Mouse (Mus musculus): ENCODE measurements around the gene Rsg1.

The Rsg1 gene

DNA sequence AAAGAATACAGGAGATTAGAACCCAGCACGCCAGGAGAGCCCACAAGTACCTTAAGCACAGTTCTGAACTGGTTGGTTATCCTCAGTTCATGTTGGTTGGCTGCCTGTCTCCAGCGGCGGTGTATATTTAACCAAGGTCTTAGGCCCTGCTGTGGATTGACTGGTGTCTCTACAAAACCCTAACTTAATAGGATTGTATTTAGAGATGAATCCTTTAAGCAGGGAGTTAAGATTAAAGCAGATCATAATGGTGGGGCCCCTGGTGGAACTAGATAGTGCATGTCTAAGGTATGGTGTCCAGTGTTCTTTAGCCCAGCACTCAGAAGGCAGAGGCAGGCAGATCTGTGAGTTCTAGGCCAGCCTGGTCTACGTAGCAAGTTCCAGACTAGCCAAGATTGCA is 2.1 kb upstream of the Rsg1 start:
- in situ Hi-C loops (cut with MboI, MseI): loop anchor here (5.0 kb wide), 1 partner anchor 74 kb away; the partner anchor contains the start of gene Szrd1

DNA sequence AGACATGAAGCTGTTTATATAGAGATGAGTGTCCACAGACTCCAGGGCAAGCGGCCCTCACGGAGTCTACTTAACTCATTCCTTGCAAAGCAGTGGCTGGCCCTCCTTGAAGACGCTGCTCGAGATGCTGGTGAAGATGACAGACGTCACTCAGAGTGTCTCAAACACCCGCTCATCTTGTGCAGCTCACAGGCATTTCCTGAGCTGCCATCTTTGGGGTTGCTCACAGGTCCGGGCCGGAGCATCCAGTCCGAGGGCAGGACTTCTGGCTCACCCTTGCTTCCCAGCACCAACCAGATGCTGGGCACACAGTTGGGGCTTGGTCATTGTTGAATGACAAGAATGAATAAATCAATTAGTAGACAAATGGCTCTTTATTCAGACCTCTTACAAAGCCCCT is 864 bp upstream of the Rsg1 start:
- in situ Hi-C loops (cut with MboI, MseI): loop anchor here (5.0 kb wide), 1 partner anchor 76 kb away; the partner anchor contains the start of gene Szrd1

DNA sequence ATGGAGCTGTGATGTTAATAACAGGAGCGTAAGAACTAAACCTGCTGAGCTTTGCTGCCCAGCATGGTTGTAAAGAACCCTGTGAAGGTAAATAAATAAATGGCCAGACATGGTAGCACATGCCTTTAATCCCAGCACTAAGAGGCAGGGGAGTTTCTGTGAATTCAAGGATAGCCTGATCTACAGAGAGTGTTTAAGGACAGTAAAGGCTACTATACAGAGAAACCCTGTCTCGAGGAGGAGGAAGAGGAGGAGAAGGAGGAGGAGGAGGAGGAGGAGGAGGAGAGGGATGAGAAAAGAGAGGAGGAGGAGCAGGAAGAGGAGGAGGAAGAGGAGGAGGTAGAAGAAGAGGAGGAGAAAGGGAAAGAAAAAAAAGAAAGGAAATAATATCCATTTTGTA is 414 bp upstream of the Rsg1 start:
- in situ Hi-C loops (cut with MboI, MseI): loop anchor here (5.0 kb wide), 1 partner anchor 76 kb away; the partner anchor contains the start of gene Szrd1

- in situ Hi-C loops (cut with MboI, MseI): loop anchor here (5.0 kb wide), 1 partner anchor 77 kb away; the partner anchor contains the start of gene Szrd1
These were observed 638 bp downstream of the Rsg1 start for GRCm38 (mm10) chr4:141214337-141214851.

GRCm38 (mm10) chr4:141219583-141220213 is 5.9 kb downstream of the Rsg1 start:
- in situ Hi-C loops (cut with MboI, MseI): no loop called here

DNA sequence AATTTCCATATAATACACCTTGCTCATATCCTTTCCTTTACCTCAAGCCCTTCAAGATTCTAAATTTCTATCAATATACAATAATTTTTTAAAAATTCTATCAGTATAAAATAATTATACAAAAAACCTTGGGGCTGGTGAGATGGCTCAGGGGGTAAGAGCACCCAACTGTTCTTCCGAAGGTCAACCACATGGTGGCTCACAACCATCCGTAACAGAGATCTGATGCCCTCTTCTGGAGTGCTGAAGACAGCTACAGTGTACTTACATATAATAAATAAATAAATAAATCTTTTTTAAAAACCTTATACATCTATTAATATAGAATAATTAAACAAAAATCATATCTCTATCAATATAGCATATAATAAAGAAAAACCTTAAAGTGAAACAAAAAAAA is 8.1 kb downstream of the Rsg1 start:
- in situ Hi-C loops (cut with MboI, MseI): no loop called here

- in situ Hi-C loops (cut with MboI, MseI): no loop called here
These were observed 9.0 kb downstream of the Rsg1 start for GRCm38 (mm10) chr4:141222752-141223151.

- in situ Hi-C loops (cut with MboI, MseI): no loop called here
These were observed 14.9 kb downstream of the Rsg1 start for GRCm38 (mm10) chr4:141228687-141229086.

- in situ Hi-C loops (cut with MboI, MseI): no loop called here
These were observed 19.4 kb downstream of the Rsg1 start for GRCm38 (mm10) chr4:141233196-141233595.

- in situ Hi-C loops (cut with MboI, MseI): no loop called here
These were observed 21.9 kb downstream of the Rsg1 start for GRCm38 (mm10) chr4:141235537-141236111.

DNA sequence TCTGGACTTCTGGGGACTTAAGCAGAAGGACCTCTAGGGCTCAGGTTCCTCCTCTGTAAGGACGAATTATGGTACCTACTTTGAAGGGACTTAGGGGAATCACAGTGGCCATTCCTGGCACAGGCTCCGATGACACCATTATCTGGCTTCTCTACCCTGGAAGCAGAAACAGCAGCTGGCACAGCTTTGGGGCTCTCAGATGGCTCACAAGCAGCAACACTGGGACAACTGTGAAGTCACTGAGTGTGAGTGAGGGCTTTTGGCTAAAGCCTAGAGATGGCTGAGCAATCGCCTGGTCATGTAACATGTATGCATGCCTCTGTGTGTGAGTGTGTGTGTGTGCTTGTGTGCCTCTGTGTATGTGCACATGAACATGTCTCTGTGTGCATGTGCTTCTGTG is 23.1 kb downstream of the Rsg1 start:
- in situ Hi-C loops (cut with MboI, MseI): no loop called here

DNA sequence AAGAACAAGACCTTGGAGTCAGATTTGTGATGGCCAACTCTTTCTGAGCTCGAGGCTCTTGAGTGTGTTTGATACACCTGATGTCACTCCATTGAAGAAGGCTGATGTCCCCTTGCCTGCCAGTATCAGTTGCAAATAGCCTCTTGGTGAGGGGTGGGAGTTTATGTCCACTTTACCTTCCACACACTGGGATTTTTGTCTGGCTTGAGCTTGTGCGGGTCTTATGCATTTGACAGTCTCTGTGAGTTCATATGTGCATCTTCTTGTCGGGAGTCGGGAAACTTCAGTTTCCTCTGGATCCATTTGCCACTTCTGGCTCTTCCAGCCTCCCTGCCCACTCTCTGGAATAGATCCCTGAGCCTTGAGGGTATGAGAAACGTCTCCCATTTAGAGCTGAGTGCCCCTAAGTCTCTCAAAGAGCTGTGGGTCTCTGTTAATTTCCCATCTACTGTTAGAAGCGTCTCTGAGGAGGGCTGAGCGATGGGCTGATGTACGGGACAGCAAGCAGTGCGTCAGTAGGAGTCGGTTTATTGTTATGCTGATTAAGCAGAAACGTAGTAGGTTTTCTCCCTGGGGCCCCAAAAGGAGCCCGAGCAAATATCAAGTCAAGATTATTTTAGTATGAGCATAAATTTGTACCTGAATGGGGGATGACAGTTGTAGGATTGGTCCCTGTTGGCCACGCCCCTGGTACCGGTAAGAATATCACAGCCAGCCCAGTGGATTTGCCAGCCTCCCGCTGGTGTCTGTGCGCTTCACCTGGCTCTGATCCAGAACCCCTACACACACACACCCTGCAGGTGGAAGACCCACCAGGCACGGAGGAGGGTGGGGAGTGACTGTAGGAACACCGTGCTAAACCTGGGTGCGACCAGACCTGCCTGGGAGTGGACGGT is 25.0 kb downstream of the Rsg1 start:
- in situ Hi-C loops (cut with MboI, MseI): no loop called here

DNA sequence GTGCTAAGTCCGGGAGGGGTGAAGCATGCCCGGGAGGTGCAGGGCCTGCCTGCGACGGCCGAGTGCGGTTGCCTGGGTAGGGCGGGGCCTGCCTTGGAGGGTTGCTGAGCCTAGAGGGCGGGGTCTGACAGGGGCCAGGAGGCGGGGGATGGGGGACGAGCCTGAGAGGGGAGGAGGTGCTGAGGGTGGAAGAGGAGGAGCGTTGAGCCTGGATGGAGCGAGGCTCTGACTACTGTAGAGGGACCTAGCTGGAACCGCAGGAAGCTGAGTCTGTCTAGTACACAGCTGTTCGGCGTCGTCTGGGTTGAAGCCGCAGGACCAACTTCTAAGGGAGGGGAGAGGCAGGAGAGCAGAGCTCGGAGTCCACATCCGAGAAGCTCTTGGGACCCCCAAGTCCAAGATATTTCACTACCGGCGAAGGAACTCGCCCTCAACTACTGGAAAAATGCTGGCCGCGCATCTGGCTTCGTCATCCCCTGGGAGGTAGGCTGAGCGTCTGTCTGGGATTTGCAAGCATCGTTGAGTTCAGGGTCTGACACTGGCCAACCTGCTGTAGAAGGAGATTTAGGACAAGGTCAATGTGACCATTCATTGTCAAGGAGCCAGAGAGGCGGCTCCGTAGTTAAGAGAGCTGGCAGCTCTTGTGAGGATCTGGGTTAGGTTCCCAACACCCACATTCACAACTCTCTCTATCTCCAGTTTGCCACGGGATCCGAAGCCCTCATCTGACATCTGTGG is 25.8 kb downstream of the Rsg1 start, which contains the start of gene Arhgef19:
Arhgef19 (plus strand) TSS at position 112 of the 738 bp plus-strand sequence.
- in situ Hi-C loops (cut with MboI, MseI): no loop called here

GRCm38 (mm10) chr4:141240617-141241016 is 26.9 kb downstream of the Rsg1 start:
- in situ Hi-C loops (cut with MboI, MseI): no loop called here

DNA sequence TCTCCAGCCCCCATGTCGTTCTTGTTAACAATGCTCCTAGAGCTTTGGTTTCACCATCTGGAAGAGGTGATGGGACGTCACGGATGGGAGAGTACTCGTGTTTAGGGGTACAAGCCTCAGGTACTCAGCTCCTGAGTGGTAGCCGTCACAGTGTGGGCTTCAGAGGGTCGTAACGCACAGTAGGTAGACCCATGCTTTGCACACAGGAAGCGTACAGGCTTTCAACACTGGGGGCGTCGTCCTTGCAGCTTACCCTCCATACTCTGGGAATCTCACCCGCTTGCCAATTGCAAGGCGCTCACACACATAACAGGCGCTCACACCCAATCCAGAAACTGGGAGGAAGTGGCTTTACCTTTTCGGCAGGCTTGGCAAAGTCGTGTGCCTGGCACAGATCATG is 28.1 kb downstream of the Rsg1 start:
- in situ Hi-C loops (cut with MboI, MseI): no loop called here

DNA sequence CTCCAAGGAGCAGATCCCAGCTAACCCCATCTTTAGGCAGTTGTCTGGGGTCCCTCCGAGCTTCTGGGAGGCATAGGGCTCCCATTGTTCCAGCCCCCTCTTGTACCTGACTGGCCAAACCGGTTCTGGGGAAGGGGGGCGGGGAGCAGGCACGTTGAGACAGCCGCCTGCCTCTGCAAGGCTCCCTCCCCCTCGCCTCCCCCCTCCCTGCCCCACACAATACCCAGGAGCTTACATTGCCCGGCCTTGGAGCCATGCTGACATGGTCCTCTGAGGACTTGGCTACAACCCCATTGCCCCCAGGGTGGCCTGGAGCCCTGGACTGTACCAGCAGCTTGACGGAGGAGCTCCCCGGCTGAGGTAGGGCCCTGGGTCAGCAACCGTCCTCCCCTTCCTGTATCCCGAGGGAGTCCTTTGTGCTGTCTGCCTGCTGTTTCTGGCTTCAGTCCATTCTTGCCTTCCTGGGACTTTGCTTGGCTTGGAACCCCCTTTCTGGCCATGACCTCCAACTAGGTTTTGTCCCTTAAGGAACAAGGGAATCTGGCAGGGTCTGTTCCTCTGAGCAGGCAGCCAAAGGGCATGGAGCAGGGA is 29.0 kb downstream of the Rsg1 start:
- in situ Hi-C loops (cut with MboI, MseI): no loop called here

DNA sequence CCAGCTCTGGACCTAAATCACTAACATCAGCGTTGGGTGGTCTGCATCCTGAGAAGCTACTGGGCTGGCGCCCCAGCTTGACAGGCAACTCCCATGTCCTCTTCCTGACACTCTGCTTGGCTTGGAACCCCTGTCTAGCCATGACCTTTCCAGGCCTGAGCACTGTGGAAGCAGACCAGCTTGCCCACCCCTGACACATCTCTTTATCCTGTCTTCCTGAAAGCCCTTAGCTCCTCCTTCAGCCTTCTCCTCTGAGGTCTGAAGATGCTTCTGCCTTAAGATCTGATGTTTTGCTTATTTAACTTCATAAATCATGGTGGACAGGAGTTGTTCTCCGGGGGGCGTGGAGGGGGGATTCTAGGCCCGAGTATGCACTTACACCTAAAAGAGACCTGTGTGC is 29.9 kb downstream of the Rsg1 start:
- in situ Hi-C loops (cut with MboI, MseI): no loop called here

DNA sequence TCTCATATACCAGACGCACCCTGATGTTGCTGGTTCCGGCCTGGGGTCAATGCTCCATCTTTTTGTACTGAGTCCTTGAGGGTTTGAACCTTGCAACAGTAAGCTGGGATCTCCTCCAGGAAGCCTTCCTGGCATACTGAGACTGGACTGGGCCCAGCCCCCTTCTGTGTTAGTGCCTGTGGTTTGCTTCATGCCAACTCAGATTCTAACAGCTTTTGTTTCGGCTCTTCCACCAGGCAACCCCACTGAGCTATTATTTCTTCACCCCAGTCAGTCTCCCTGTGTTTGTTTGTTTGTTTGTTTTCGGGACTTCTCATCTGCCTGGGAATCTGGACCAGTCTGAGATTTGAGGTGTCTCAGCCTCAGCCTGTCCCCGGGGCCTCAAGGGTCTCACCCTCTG is 30.6 kb downstream of the Rsg1 start:
- in situ Hi-C loops (cut with MboI, MseI): no loop called here

GRCm38 (mm10) chr4:141244931-141245425 is 31.2 kb downstream of the Rsg1 start:
- in situ Hi-C loops (cut with MboI, MseI): no loop called here

DNA sequence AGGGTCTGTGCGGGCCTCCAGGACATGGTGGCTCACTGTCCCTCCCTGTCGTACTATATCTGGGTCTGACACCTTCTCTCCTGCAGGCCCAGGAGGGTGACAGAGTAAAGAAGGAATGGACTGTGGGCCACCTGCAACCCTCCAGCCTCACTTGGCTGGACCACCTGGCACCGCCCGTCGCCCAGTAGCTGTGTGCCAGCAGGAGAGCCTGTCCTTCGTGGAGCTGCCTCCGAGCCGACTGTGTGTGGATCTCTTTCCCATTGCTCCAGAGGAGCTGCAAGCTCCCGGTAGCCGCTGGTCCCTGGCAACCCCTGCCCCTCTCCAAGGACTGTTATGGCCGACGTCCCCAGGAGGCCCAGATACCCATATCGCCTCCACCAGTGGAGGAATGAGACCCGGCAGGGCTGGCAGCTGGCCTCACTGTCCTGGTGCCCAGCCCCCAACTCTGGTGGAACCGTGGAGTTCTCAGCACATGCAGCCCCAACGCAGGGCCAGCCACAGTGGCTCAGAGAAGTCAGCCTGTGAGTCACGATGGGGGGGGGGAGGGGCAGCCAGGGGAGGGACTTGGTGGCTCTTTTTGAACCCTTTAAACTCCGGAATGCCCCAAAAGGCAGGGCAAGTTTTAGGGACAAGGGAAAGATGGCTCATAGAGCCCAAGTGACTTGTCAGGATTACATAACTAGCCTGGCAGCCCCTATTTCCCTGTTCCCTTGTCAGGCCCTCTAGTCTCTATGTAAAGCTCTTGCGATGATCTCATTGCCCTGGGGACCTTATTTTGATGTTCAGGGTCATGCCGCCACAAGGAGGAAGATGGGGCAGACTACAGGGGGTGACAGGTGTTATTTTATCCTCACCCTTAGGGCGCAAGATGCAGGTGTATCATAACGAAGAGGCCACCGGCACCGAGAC is 32.6 kb downstream of the Rsg1 start:
- in situ Hi-C loops (cut with MboI, MseI): no loop called here
